10 mouse cellular contexts compared by ENCODE assay signal in the genomic region with DNA sequence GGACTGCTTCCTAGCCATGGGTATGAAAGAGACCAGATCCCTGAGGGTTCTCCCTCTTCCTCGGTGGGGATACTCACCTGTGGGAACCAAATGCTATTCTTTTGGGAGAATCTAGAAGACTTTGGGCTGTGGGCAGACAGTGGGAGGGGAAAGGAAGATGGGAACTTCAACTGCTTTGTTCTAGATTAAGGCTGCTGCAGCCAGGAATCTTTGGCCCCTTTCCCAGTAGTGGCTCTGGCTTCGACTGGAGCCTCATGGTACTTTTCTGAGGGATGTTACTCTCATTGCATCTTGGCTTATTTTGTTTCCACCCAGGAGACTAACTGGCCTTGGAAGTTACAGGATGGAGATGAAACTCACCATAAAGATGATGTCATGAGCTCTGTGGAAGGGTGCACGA.
DNase-seq lines count a peak whose midpoint lies in the region; ATAC-seq and TF ChIP-seq lines count a peak whose summit lies in the region.
"Had no signal": no experiment of that assay in that cellular context is flagged by ENCODE, and none has a peak within 500 bp of the region (broad histone marks: within the 10 kb centered on the region; RNA-seq: fewer than 3 reads in every experiment).

No protein-coding gene starts in this region.

- no peak for ATAC-seq in forebrain, embryonic 13.5 days
- no peak for ATAC-seq in forebrain, embryonic 11.5 days (replicated peaks; ENCODE audit: low FRiP score)
- ATAC-seq in limb, embryonic 14.5 days (ENCODE audit: low FRiP score, low read depth), result no peak

- H3K27me3 ChIP-seq in forebrain, embryonic 13.5 days, result no peaks in the 10 kb centered on the region
- no peaks in the 10 kb centered on the region for H3K27me3 ChIP-seq in forebrain, embryonic 11.5 days (ENCODE audit: control insufficient read depth, insufficient read depth, low read length)
- H3K27me3 ChIP-seq in limb, embryonic 14.5 days (ENCODE audit: control insufficient read depth, insufficient read depth, low read length), result no peaks in the 10 kb centered on the region
- H3K27me3 ChIP-seq in limb, embryonic 10.5 days (ENCODE audit: low read depth, poor library complexity, severe bottlenecking), result no peaks in the 10 kb centered on the region

- intact Hi-C loops in left cerebral cortex, postnatal 25 days (cut with DNase I), result no loop called here

- H3K9me3 ChIP-seq in forebrain, embryonic 13.5 days (replicated peaks), result no peaks in the 10 kb centered on the region
- H3K9me3 ChIP-seq in forebrain, embryonic 11.5 days (ENCODE audit: control insufficient read depth, low read length), result no peaks in the 10 kb centered on the region
- H3K9me3 ChIP-seq in limb, embryonic 14.5 days (ENCODE audit: control insufficient read depth, low read length), result no peaks in the 10 kb centered on the region
- no peaks in the 10 kb centered on the region for H3K9me3 ChIP-seq in limb, embryonic 10.5 days (replicated peaks)

- H3K4me2 ChIP-seq in forebrain, embryonic 13.5 days, result no peak overlapping the region
- no peak overlapping the region for H3K4me2 ChIP-seq in forebrain, embryonic 11.5 days (ENCODE audit: low read depth, low read length, severe bottlenecking)
- no peak overlapping the region for H3K4me2 ChIP-seq in limb, embryonic 14.5 days (replicated peaks; ENCODE audit: low read depth, low read length, severe bottlenecking)

- no peak overlapping the region for H3K9ac ChIP-seq in forebrain, embryonic 13.5 days
- H3K9ac ChIP-seq in forebrain, embryonic 11.5 days (ENCODE audit: low read length), result no peak overlapping the region
- no peak overlapping the region for H3K9ac ChIP-seq in limb, embryonic 14.5 days (ENCODE audit: low read depth, low read length, severe bottlenecking)

- no peak for TF ChIP-seq POLR2A in limb, embryonic 14.5 days (IDR thresholded peaks at IDR 0.05; ENCODE audit: borderline replicate concordance, extremely low read depth, insufficient read depth, insufficient read length)

- no peak for DNase-seq in forebrain, embryonic 11.5 days (ENCODE audit: low spot score)
- peak; percentile 30 for DNase-seq in limb, embryonic 14.5 days (ENCODE audit: low spot score)
- no peak for DNase-seq in limb, embryonic 10.5 days (ENCODE audit: low spot score)
- DNase-seq in cerebellum, postnatal 25 days, result peak; percentile 73 to 79
- DNase-seq in left cerebral cortex, postnatal 25 days (ENCODE audit: low spot score in 2 of 2), result peak; percentile 27 to 79
- DNase-seq in kidney, postnatal 14 days, result no peak
- DNase-seq in adrenal gland, adult 2 months, result no peak
- DNase-seq: kidney, adult 18-20 months had no signal

- WGBS in forebrain, embryonic 13.5 days, result 83% methylated on average over 3 of the region's 3 CpGs
- WGBS in forebrain, embryonic 11.5 days, result 89% methylated on average over 3 of the region's 3 CpGs
- WGBS in limb, embryonic 14.5 days, result 77% methylated on average over 3 of the region's 3 CpGs
- 89% methylated on average over 3 of the region's 3 CpGs for WGBS in limb, embryonic 10.5 days

- peak overlapping the region; percentile 32; the same call in 1 of the 2 replicates for H3K27ac ChIP-seq in forebrain, embryonic 13.5 days
- H3K27ac ChIP-seq in forebrain, embryonic 11.5 days (ENCODE audit: low read depth, low read length), result no peak overlapping the region
- no peak overlapping the region for H3K27ac ChIP-seq in limb, embryonic 14.5 days (replicated peaks; ENCODE audit: low read depth, low read length)
- no peak overlapping the region for H3K27ac ChIP-seq in limb, embryonic 10.5 days

- peaks cover 21% of the 10 kb centered on the region for H3K4me1 ChIP-seq in forebrain, embryonic 13.5 days
- H3K4me1 ChIP-seq in forebrain, embryonic 11.5 days (replicated peaks; ENCODE audit: control insufficient read depth, insufficient read depth, low read length), result no peaks in the 10 kb centered on the region
- no peaks in the 10 kb centered on the region for H3K4me1 ChIP-seq in limb, embryonic 14.5 days (ENCODE audit: control insufficient read depth, insufficient read depth, low read length)
- H3K4me1 ChIP-seq in limb, embryonic 10.5 days, result peaks cover 25% of the 10 kb centered on the region

- no peak overlapping the region for H3K4me3 ChIP-seq in forebrain, embryonic 13.5 days
- H3K4me3 ChIP-seq in forebrain, embryonic 11.5 days (ENCODE audit: low read depth, low read length), result no peak overlapping the region
- H3K4me3 ChIP-seq in limb, embryonic 14.5 days (replicated peaks; ENCODE audit: low read length), result no peak overlapping the region
- H3K4me3 ChIP-seq in limb, embryonic 10.5 days, result no peak overlapping the region
- H3K4me3 ChIP-seq: myocyte had no signal

- no peaks in the 10 kb centered on the region for H3K36me3 ChIP-seq in forebrain, embryonic 13.5 days (ENCODE audit: poor library complexity, severe bottlenecking)
- H3K36me3 ChIP-seq in forebrain, embryonic 11.5 days (ENCODE audit: control insufficient read depth, insufficient read depth, low read length), result no peaks in the 10 kb centered on the region
- H3K36me3 ChIP-seq in limb, embryonic 14.5 days (ENCODE audit: control insufficient read depth, insufficient read depth, low read length), result peaks cover 3% of the 10 kb centered on the region; the same call in 1 of the 2 replicates
- peaks cover 15% of the 10 kb centered on the region; the same call in 1 of the 2 replicates for H3K36me3 ChIP-seq in limb, embryonic 10.5 days

Comparison
In these comparisons a context has a peak if more than half of its experiments do, and no peak if none do; other contexts are left out.
1. DNase-seq: peak in limb, embryonic 14.5 days (single experiment), cerebellum, postnatal 25 days (2 of 2) and left cerebral cortex, postnatal 25 days (2 of 2); none in forebrain, embryonic 11.5 days (single experiment), limb, embryonic 10.5 days (single experiment), kidney, postnatal 14 days (single experiment) and adrenal gland, adult 2 months (single experiment).